8 mouse cellular contexts compared by ENCODE assay signal in genomic region chr6:59426534-59426885, GRCm38 (mm10). TPM values are rescaled to one million over a fixed set of nuclear protein-coding genes. Genes with fewer than 3 reads are reported as not detected.
DNase-seq lines count a peak whose midpoint lies in the region; ATAC-seq lines count a peak whose summit lies in the region.

No protein-coding gene starts in this region.

- H3K9ac ChIP-seq in heart, embryonic 15.5 days, result peak overlapping the region; percentile 69
- peak overlapping the region; percentile 57 for H3K9ac ChIP-seq in hindbrain, embryonic 12.5 days

- no peaks in the 10 kb centered on the region for H3K27me3 ChIP-seq in heart, embryonic 15.5 days
- no peaks in the 10 kb centered on the region for H3K27me3 ChIP-seq in hindbrain, embryonic 12.5 days

- WGBS in heart, embryonic 15.5 days, result 43% methylated on average over 3 of the region's 3 CpGs
- WGBS in hindbrain, embryonic 12.5 days, result 48% methylated on average over 3 of the region's 3 CpGs

- H3K9me3 ChIP-seq in heart, embryonic 15.5 days (replicated peaks), result no peaks in the 10 kb centered on the region
- no peaks in the 10 kb centered on the region for H3K9me3 ChIP-seq in hindbrain, embryonic 12.5 days (replicated peaks)

- H3K27ac ChIP-seq in heart, embryonic 15.5 days, result peak overlapping the region; percentile 79
- H3K27ac ChIP-seq in brown adipose tissue, adult 24 weeks (replicated peaks; ENCODE audit: low read depth, low read length), result no peak overlapping the region
- peak overlapping the region; percentile 35; the same call in 1 of the 2 replicates for H3K27ac ChIP-seq in hindbrain, embryonic 12.5 days

- ATAC-seq in heart, embryonic 15.5 days (replicated peaks; ENCODE audit: insufficient number of reproducible peaks, insufficient read depth, low FRiP score, low read depth), result peak; percentile 33; the same call in 1 of the 2 replicates
- ATAC-seq in hindbrain, embryonic 12.5 days (ENCODE audit: low FRiP score), result no peak
- ATAC-seq in megakaryocyte progenitor cell, adult 5-6 weeks (replicated peaks; ENCODE audit: poor library complexity), result peak; percentile 59; the same call in 1 of the 2 replicates
- no peak for ATAC-seq in activated CD4-positive, CD25-positive, alpha-beta regulatory T cell, adult 4 months

- H3K4me1 ChIP-seq in heart, embryonic 15.5 days (replicated peaks), result peaks cover 8% of the 10 kb centered on the region
- peaks cover 14% of the 10 kb centered on the region; the same call in 1 of the 2 replicates for H3K4me1 ChIP-seq in brown adipose tissue, adult 24 weeks (ENCODE audit: control insufficient read depth, insufficient read depth, insufficient read length, low read length)
- H3K4me1 ChIP-seq in hindbrain, embryonic 12.5 days, result peaks cover 8% of the 10 kb centered on the region; the same call in 1 of the 2 replicates

- H3K4me2 ChIP-seq in heart, embryonic 15.5 days, result peak overlapping the region; percentile 86
- H3K4me2 ChIP-seq in hindbrain, embryonic 12.5 days (replicated peaks), result peak overlapping the region; percentile 77

- peak overlapping the region; percentile 62 for H3K4me3 ChIP-seq in heart, embryonic 15.5 days
- peak overlapping the region; percentile 59 for H3K4me3 ChIP-seq in brown adipose tissue, adult 24 weeks (ENCODE audit: insufficient read depth, low read depth, low read length)
- H3K4me3 ChIP-seq in hindbrain, embryonic 12.5 days, result peak overlapping the region; percentile 42

- DNase-seq in heart, postnatal 4 days, result no peak
- no peak for DNase-seq in c-Kit-positive CD71-positive TER-119-positive erythroid progenitor cells, embryonic 14.5 days (ENCODE audit: low spot score)
- no peak for DNase-seq in right cerebral cortex, adult 18-20 months

- H3K36me3 ChIP-seq in heart, embryonic 15.5 days, result no peaks in the 10 kb centered on the region
- H3K36me3 ChIP-seq in hindbrain, embryonic 12.5 days, result no peaks in the 10 kb centered on the region

RNA-seq across cellular contexts. Expression of gene Gprin3, which starts 0.4 kb away (rescaled TPM):
- polyA plus RNA-seq in heart, embryonic 15.5 days (2015; fragmentation: Nextera tagmentation; extraction: Ambion mirVana), result 3.1 and 4.3 TPM in 2 replicates
- total RNA-seq in heart, postnatal 4 days (2021), result 1 to 10 TPM; 2.4 TPM
- 3.7 and 5.5 TPM in 2 replicates for polyA plus RNA-seq in brown adipose tissue, adult 24 weeks (2012; ENCODE audit: insufficient read depth, insufficient read length, missing spikeins)
- polyA plus RNA-seq in hindbrain, embryonic 12.5 days (2016; fragmentation: Nextera tagmentation; extraction: Ambion mirVana), result 1.0 and 1.1 TPM in 2 replicates
- total RNA-seq in megakaryocyte progenitor cell, adult 5-6 weeks (2015), result 0.59 and 0.61 TPM in 2 replicates
- 0.29 and 0.95 TPM in 2 replicates for total RNA-seq in megakaryocyte progenitor cell, adult 5-6 weeks (2017)
- polyA plus RNA-seq in activated CD4-positive, CD25-positive, alpha-beta regulatory T cell, adult 4 months (2017; shearing (Covaris generic)), result 10 to 100 TPM; 17.9 to 21.7 TPM

Comparison
In these comparisons a context has a peak if more than half of its experiments do, and no peak if none do; other contexts are left out.
1. ATAC-seq: peak in heart, embryonic 15.5 days (single experiment) and megakaryocyte progenitor cell, adult 5-6 weeks (single experiment); none in hindbrain, embryonic 12.5 days (single experiment) and activated CD4-positive, CD25-positive, alpha-beta regulatory T cell, adult 4 months (single experiment).
2. Peak in every context shown above with its lines, with median percentiles within 50 percentile points of each other: H3K4me3 ChIP-seq.